Mouse (Mus musculus): ENCODE measurements around the gene Stim2.

Stim2 gene

GRCm38 (mm10) chr5:54049145-54049733 is 50.9 kb downstream of the Stim2 start:
- in situ Hi-C loops (cut with MboI), result no loop called here

- in situ Hi-C loops (cut with MboI), result no loop called here
These were observed 51.6 kb downstream of the Stim2 start for GRCm38 (mm10) chr5:54049940-54050339.

DNA sequence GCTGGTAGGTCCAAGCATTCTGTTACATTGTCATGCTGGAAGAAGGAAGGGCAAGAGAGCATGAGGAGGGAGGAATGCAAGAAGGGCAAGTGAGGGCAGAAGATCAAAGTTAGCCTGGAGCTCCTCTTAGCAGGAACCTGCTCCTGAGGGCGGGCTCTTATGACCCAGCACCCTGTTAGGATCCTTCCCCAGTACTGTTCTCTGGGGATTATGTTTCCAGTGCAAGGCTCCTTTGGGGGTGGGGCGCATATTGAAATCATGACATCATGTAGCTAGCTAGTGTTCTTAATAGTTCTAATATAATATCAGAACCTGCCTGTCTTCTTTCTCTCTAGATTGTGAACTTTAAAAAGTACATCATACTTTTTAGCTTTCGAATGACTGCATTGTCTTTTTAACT is 52.8 kb downstream of the Stim2 start:
- in situ Hi-C loops (cut with MboI), result no loop called here

DNA sequence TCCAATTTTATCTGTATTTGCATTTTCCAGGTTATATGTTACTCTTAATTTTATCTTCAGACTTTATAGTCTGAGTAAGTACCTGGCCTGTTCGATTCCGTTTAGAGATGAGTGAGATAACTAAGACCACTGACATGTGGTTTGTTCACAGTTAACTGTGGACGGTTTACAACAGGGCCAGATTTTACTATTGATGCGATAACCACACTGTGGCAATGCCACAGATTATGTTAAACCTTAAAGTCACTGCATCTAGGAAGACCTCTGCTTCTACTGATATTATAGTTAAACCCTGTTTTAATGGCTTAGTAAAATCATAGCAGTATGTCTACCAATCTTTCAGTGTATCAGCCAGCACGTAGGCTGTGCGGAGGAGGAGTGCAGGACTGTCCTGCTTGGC is 53.9 kb downstream of the Stim2 start:
- in situ Hi-C loops (cut with MboI), result no loop called here

GRCm38 (mm10) chr5:54053673-54054366 is 55.5 kb downstream of the Stim2 start:
- in situ Hi-C loops (cut with MboI), result no loop called here

- in situ Hi-C loops (cut with MboI), result no loop called here
These were observed 58.0 kb downstream of the Stim2 start for GRCm38 (mm10) chr5:54056266-54056665.

GRCm38 (mm10) chr5:54059998-54060397 is 61.7 kb downstream of the Stim2 start:
- in situ Hi-C loops (cut with MboI), result no loop called here

DNA sequence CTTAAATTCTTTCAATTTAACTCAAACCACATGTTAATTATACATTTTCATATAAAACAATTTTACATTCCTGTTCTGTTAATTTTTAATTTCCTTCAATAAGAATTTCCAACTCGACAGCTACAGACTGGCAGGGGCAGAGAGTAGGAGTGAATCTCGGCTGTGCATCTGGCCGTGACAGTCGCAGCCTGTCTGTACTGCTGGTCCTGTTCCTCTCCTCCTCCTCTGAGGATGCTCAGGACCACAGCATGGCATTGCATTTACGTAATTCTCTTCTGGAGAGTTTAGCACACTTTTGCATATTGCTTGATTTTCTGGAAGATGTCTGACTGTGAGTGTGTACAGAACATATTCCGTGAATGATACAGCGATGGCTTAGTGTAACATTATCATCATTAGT is 63.8 kb downstream of the Stim2 start:
- in situ Hi-C loops (cut with MboI), result no loop called here

DNA sequence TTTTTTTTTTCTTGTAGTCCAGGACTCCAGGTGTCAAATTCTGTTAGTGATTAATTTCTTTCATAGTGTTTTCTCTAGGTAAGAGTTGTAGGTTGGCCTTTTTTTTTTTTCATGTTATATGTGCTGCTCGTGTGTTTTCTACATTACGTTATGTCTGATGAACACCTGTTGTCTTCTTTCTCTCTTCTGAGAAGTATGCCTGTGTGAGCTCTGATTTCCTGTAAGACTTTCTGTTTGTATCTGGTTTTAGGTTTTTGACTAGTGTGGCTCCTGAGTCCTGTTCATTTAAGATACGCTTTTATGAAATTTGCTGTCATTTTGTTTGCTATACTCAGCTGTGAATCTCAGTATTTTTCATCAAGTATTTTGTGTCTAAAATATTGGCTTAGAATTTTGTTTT is 69.3 kb downstream of the Stim2 start:
- in situ Hi-C loops (cut with MboI), result no loop called here

GRCm38 (mm10) chr5:54070549-54070948 is 72.2 kb downstream of the Stim2 start:
- in situ Hi-C loops (cut with MboI), result no loop called here

- in situ Hi-C loops (cut with MboI), result no loop called here
These were observed 73.0 kb downstream of the Stim2 start for GRCm38 (mm10) chr5:54071288-54071687.

GRCm38 (mm10) chr5:54071705-54072104 is 73.4 kb downstream of the Stim2 start:
- in situ Hi-C loops (cut with MboI), result no loop called here

- in situ Hi-C loops (cut with MboI), result no loop called here
These were observed 75.0 kb downstream of the Stim2 start for GRCm38 (mm10) chr5:54073291-54073690.

DNA sequence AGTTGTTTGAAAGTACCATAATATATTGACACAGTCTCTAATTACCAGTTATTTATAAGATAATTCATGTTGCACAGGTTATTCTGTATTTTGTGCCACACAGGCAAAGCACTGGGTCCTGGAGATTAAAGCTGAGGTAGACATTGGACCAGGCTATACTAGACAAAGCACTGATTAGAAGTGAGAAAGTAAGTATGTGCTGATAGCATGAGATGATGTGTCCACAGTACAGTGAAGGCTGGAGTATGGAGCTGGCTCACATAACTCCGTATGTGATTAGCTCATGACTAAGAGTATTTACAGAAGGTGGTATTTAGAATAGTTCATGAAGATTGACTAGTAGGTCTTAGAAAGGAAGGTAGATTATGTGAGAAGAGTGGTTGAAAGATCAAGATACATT is 81.7 kb downstream of the Stim2 start:
- in situ Hi-C loops (cut with MboI), result no loop called here

- in situ Hi-C loops (cut with MboI), result no loop called here
These were observed 89.6 kb downstream of the Stim2 start for GRCm38 (mm10) chr5:54087912-54088311.

DNA sequence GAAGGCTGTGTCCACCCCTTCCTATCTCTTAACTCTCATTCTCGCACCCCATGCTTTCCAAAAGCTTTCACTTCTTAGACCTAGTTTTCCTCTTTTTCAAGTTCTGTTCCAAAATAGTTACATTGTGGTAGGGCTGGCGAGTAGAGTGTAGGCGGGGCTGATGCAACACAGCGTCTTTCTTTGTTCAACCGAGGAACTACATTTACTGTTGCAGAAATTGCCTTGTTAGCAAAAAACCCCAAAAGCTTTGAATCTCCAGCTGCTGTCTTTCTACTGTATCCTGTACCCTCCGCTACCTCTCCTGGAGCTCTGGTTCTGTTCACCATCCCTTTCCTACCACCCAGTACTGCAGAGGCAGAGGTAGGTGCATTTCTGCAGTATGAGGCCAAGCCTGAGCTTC is 99.9 kb downstream of the Stim2 start:
- in situ Hi-C loops (cut with MboI), result no loop called here

DNA sequence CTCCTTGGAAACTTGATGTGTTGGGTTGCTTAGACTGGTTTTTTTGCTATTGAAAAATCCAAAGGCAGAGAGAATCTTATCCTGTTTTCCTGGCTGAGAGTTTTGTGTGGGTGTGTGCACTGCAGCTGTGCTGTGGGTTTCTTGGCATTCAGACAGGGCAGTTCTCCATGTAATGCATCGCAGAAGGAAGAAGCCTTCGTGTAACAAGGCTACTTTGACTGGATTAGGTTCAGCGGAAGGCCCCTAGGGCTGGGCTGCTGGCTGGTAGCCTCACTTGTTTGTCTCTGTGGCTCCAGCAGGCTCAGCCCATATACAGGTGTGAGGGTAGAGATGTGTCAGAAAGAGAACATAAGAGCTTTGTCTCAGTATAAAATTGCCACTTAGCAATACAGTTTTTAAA is 102.6 kb downstream of the Stim2 start:
- in situ Hi-C loops (cut with MboI), result loop anchor here (25.0 kb wide), 1 partner anchor 739 kb away; no protein-coding TSS in a partner anchor

DNA sequence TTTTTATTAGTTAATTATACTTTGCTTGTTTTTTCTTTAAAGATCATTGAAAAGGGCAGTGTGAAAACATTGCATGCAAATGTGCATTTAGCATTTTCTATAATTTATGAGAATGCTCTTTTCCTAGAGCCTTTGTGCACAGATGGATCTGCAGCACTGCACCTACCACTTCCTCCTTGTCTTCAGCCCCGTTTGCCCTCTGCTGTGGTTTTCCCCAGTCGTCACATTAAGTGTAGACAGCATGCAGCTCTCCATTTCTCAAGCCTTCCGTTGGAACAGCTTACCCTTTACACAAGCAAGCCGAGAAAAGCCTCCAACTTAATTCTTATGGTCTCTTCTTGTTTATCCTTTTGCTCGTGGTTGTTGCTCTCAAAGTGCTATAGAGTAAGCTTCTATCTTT is 103.0 kb downstream of the Stim2 start:
- in situ Hi-C loops (cut with MboI), result loop anchor here (25.0 kb wide), 1 partner anchor 739 kb away; no protein-coding TSS in a partner anchor

GRCm38 (mm10) chr5:54101960-54102359 is 103.7 kb downstream of the Stim2 start:
- in situ Hi-C loops (cut with MboI), result loop anchor here (25.0 kb wide), 1 partner anchor 740 kb away; no protein-coding TSS in a partner anchor

DNA sequence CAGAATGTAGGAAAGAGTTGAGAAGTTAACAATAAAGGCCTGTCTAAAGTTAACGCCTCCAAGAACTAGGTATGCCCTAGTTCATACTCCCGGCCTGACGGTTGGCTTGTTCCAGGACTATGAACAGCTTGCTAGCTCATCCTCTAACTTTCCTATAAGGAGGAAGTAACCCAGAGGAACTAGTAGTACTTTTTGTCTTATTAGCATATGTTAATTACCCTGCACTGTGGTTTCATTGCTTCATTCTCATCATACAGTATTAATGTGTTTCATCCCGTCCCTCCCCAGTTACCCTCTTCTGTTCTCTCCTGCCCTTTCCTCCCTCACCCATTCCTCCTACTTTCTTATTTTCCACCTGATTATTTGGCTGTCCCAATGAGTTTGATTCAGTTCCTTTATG is 108.4 kb downstream of the Stim2 start:
- in situ Hi-C loops (cut with MboI), result loop anchor here (25.0 kb wide), 1 partner anchor 744 kb away; no protein-coding TSS in a partner anchor

GRCm38 (mm10) chr5:54107069-54107468 is 108.8 kb downstream of the Stim2 start:
- in situ Hi-C loops (cut with MboI), result loop anchor here (25.0 kb wide), 1 partner anchor 745 kb away; no protein-coding TSS in a partner anchor

DNA sequence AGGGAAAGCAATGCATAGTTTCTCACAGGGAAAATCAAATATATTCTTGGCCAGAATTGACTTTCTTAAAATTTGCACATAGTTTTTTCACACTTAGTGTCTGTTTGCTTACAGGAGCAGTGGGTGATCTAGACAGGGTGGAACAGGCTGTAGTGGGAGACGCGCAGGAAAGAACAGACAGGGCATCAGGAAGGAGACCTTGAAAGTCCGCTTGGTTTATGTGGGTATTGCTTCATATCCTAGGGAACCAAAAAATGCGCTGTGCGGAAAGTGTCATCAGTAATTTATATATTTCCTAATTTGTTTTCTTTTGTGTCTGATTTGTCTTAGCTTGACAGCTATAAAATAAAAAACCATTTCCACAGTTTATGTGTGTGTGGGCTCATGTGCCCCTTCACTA is 110.8 kb downstream of the Stim2 start:
- in situ Hi-C loops (cut with MboI), result loop anchor here (25.0 kb wide), 1 partner anchor 747 kb away; no protein-coding TSS in a partner anchor

DNA sequence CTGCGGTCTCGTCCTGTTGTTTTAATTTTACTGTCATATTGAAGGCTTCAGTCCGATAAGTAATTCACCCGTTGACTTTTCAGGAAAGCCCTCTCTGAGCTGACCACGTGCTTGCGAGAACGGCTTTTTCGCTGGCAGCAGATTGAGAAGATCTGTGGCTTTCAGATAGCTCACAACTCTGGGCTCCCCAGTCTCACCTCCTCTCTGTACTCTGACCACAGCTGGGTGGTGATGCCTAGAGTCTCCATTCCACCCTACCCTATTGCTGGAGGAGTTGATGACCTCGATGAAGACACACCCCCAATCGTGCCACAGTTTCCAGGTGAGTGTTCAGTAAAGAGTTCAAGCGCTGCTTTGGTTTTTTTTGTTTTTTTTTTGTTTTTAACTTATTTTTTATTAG is 112.5 kb downstream of the Stim2 start:
- in situ Hi-C loops (cut with MboI), result loop anchor here (5.0 to 25.0 kb wide), 2 partner anchors 243 to 748 kb away; no protein-coding TSS in a partner anchor
